Mouse (Mus musculus): Measurements from ENCODE around the gene Ncf1. TPM values are rescaled to one million over a fixed set of nuclear protein-coding genes. Genes with fewer than 3 reads are reported as not detected.

The Ncf1 gene
- polyA plus RNA-seq, 1 experiment = 0.16 TPM

DNA sequence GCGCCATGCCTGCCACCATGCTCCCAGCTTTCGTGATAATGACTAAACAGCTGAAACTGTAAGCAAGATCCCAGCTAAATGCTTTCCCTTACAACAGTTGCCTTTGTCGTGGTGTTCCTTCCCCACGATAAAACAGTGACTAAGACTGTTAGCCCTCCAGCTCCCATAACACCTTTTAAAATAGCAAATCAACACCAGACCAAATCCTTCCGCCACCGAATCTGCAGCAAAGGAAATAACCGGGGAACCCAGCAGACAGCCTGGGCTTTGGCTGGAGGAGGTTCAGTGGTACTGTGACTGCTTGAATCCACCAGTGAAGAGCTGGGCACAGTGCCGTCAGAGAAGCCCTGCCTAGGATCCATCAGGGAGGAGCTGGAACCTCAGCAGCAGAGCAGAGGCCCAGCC, 19.8 kb upstream of the Ncf1 start:
- no peaks in the 10 kb centered on the region for H3K4me1 ChIP-seq (ENCODE audit: control insufficient read depth)
- H3K4me3 ChIP-seq (replicated peaks) = no peak overlapping the region
- H3K9me3 ChIP-seq (ENCODE audit: control insufficient read depth, low read length) = no peaks in the 10 kb centered on the region
- no peaks in the 10 kb centered on the region for H3K27me3 ChIP-seq (ENCODE audit: control insufficient read depth)
- no peak for TF ChIP-seq GATA1 (IDR thresholded peaks at IDR 0.05; ENCODE audit: low read length)
- no peak for TF ChIP-seq TAL1 (IDR thresholded peaks at IDR 0.05; ENCODE audit: low read length)
- peaks cover 95% of the 10 kb centered on the region for H3K36me3 ChIP-seq (ENCODE audit: control insufficient read depth)

DNA sequence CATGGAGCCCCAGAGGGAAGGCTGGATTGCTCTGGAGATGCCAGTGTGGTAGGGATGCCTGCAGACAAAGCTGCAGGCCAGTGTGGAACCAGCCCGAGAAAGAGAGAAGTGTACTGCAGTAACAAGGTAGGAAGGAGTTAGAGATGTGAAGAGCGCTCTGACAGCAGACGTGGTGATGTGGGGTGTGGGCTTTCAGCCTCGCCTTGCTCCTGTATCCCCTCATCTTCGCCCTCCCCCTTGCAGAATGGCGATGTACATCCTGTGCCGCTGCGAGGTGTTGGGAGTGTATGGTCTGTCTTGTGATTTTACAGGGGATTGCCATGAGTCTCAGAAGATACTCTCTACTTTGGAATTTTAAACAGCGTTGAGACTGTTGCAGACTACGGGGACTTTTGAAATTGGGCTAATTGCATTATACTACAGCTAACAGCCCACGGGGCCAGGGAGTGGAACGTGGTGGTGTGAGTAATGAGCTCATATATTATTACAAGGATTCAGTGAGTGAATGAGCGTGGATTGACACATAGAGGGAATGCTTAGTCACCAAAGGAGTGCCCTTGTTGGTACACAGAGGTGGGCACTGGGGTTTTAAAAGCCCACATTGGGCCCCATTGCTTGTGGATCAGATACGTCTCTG, 19.3 kb upstream of the Ncf1 start:
- H3K36me3 ChIP-seq (ENCODE audit: control insufficient read depth) = peaks cover 96% of the 10 kb centered on the region
- TF ChIP-seq GATA1 (IDR thresholded peaks at IDR 0.05; ENCODE audit: low read length) (no peak), TAL1 (IDR thresholded peaks at IDR 0.05; ENCODE audit: low read length) (no peak)
- no peaks in the 10 kb centered on the region for H3K9me3 ChIP-seq (ENCODE audit: control insufficient read depth, low read length)
- no peaks in the 10 kb centered on the region for H3K27me3 ChIP-seq (ENCODE audit: control insufficient read depth)
- H3K4me1 ChIP-seq (ENCODE audit: control insufficient read depth) = no peaks in the 10 kb centered on the region
- H3K4me3 ChIP-seq (replicated peaks) = no peak overlapping the region

DNA sequence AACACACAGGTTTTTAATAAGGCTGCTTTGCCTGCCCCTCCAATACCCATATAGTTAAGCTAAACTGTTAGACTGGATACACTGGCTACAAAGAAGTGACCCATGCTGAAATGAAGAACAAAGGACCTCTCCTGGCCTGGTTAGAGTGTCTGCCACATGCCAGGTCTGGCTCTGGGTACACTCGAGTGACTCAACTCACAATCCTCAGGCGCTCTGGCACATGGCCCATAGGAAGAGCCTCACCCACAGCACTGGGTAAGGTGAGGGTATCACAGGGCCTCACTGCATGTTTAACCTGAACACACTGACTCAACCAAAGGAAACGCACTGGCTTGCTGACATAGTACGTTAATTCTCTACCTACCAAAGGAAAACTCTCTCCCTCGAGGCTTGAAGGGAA, 16.7 kb upstream of the Ncf1 start:
- peaks cover 97% of the 10 kb centered on the region for H3K36me3 ChIP-seq (ENCODE audit: control insufficient read depth)
- TF ChIP-seq TAL1 (IDR thresholded peaks at IDR 0.05; ENCODE audit: low read length) = no peak
- TF ChIP-seq GATA1 (IDR thresholded peaks at IDR 0.05; ENCODE audit: low read length) = no peak
- H3K9me3 ChIP-seq (ENCODE audit: control insufficient read depth, low read length) = no peaks in the 10 kb centered on the region
- no peak overlapping the region for H3K4me3 ChIP-seq (replicated peaks)
- no peaks in the 10 kb centered on the region for H3K27me3 ChIP-seq (ENCODE audit: control insufficient read depth)
- H3K4me1 ChIP-seq (ENCODE audit: control insufficient read depth) = no peaks in the 10 kb centered on the region

DNA sequence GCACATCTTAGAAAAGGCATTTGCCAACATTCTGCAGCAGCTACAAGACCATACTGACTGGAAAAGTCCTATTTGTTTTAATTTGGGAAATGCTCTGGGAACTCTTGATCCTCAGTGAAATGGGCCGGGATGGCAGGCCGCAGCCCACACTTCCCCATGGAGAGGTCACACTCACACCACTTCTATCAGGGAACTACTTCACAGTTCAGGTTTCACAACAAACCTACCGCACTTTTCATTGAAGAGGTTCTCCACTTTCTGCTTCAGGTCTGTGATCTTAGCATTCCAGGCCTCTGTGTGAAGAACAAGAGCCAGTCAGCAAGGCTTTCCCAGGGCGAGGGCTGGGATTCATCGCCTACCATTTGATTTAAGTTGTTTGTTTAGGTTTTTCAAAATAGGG, 15.5 kb upstream of the Ncf1 start:
- H3K27me3 ChIP-seq (ENCODE audit: control insufficient read depth) = no peaks in the 10 kb centered on the region
- no peak overlapping the region for H3K4me3 ChIP-seq (replicated peaks)
- no peaks in the 10 kb centered on the region for H3K4me1 ChIP-seq (ENCODE audit: control insufficient read depth)
- H3K9me3 ChIP-seq (ENCODE audit: control insufficient read depth, low read length) = no peaks in the 10 kb centered on the region
- H3K36me3 ChIP-seq (ENCODE audit: control insufficient read depth) = peaks cover 100% of the 10 kb centered on the region
- TF ChIP-seq TAL1 (IDR thresholded peaks at IDR 0.05; ENCODE audit: low read length) = no peak
- no peak for TF ChIP-seq GATA1 (IDR thresholded peaks at IDR 0.05; ENCODE audit: low read length)

DNA sequence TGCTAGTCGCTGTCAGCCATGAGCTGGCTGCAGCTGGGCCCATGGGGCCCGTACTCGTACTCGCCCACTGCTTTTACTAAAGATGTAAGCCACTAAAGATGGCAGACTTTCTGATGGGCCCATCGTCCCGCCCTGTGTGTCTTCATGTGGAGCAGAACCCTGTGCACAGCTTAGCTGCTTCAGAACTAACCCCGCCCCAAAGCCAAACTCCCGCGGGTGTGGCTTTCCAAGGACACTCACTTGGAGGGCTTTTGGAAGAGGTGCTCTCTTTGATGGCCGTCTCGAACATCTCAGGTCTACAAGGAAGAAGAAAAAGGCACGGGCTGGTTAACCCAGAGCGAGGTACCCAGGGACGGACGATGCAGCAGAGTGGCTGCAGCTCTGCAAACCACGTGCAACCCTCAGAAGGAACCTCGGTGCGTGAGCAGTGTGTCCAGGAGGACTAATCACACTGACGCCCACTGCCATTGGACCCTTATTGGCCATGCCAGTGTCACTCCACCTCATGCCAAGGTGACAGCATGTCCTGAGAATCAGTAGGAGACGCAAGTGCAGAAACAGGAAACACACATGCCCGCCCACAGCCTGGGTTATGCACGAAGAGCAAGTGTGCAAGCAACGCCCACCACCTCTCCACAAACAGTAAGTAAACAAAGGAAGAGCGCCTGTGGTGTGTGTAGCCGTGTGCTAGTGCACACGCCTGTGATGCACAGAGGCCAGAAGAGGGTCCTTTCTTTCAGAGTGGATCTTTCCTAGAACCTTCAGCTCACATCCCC, 14.4 kb upstream of the Ncf1 start:
- peaks cover 100% of the 10 kb centered on the region for H3K36me3 ChIP-seq (ENCODE audit: control insufficient read depth)
- TF ChIP-seq GATA1 (IDR thresholded peaks at IDR 0.05; ENCODE audit: low read length) (no peak), TAL1 (IDR thresholded peaks at IDR 0.05; ENCODE audit: low read length) (no peak)
- H3K9me3 ChIP-seq (ENCODE audit: control insufficient read depth, low read length) = no peaks in the 10 kb centered on the region
- no peaks in the 10 kb centered on the region for H3K27me3 ChIP-seq (ENCODE audit: control insufficient read depth)
- no peak overlapping the region for H3K4me3 ChIP-seq (replicated peaks)
- H3K4me1 ChIP-seq (ENCODE audit: control insufficient read depth) = no peaks in the 10 kb centered on the region; the same call in 1 of the 2 replicates

DNA sequence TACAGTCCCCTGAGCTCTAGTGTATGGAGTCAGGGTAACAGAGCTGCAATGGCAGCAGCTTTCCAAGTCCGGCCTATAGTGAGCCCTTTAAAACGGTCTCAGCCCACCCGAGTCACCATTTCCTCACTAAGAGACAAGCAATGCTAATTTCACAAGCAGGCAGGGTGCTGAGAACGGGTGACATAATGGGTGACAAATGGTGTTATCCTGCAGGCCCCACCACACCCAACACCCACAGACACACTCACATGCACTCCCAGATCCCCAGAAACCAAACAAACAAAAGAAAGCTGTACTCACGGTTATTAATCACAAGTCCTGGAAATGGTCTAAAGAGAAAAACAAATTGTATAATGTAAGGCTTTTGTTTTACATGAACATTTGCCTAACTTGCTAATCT, 12.4 kb upstream of the Ncf1 start:
- peaks cover 3% of the 10 kb centered on the region for H3K4me1 ChIP-seq (ENCODE audit: control insufficient read depth)
- H3K9me3 ChIP-seq (ENCODE audit: control insufficient read depth, low read length) = no peaks in the 10 kb centered on the region
- H3K36me3 ChIP-seq (ENCODE audit: control insufficient read depth) = peaks cover 100% of the 10 kb centered on the region
- H3K27me3 ChIP-seq (ENCODE audit: control insufficient read depth) = no peaks in the 10 kb centered on the region
- H3K4me3 ChIP-seq (replicated peaks) = no peak overlapping the region
- no peak for TF ChIP-seq GATA1 (IDR thresholded peaks at IDR 0.05; ENCODE audit: low read length)

DNA sequence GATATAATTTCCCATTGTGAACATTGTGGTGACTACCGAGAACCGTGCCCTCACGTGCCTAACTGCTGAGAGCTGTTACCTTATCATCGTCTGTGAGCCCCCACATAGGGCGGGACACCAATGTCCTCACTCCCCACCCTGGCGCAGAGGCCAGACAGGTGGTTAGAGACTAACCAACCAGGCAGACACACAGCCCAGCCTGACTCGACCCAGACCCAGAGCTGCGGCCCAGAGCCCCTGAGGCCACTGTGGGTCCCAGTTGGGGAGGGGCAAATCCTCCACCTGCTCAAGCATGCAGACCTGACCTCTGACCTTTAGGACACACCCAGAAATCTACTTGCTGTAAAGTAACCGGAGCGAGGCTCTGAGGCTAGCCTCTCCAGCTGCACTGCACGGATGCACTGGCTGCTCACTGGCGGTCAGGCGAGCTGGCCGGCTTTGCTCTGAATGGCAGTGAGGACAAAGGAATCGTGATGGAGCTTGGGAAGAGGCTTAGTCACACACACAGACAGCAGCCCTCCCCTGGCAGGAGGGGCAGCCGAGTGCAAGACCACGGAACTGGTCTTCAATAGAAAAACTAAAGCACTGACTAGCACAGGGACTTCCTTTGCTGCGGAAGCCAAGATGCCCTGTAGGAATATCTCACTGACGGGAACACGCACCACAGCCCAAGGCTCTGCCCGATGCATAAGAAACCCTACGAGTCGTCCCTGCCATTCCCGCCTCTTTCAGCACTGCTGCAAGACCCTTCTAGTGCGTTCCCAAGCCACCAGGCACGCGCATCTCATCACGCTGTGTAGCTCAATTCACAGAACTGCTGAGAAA, 8.7 kb upstream of the Ncf1 start:
- H3K9me3 ChIP-seq (ENCODE audit: control insufficient read depth, low read length) = no peaks in the 10 kb centered on the region
- H3K36me3 ChIP-seq (ENCODE audit: control insufficient read depth) = peaks cover 74% of the 10 kb centered on the region
- no peak overlapping the region for H3K4me3 ChIP-seq (replicated peaks)
- peaks cover 3% of the 10 kb centered on the region for H3K4me1 ChIP-seq (ENCODE audit: control insufficient read depth)
- no peaks in the 10 kb centered on the region for H3K27me3 ChIP-seq (ENCODE audit: control insufficient read depth)
- TF ChIP-seq GATA1 (IDR thresholded peaks at IDR 0.05; ENCODE audit: low read length) = no peak
- no peak for TF ChIP-seq TAL1 (IDR thresholded peaks at IDR 0.05; ENCODE audit: low read length)

DNA sequence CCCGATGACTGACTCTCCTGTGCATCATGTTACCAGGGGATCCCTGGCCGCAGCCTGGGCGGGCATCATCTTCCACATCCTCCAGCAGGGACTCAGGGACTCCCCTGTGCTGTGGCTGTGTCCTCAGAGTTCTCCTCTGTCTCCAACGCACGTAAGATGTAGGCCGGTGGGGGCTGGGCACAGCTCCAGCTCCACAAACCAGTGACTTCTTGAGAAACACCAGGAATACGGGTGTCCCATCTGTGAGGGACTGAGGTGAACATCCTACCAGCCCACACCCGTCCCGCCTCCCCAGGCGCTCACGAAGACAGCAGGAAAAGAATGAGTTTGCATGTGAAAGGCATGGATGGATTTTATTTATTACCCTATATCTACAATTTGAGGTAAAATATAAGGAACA, 8.1 kb upstream of the Ncf1 start:
- no peak overlapping the region for H3K4me3 ChIP-seq (replicated peaks)
- TF ChIP-seq TAL1 (IDR thresholded peaks at IDR 0.05; ENCODE audit: low read length) = no peak
- TF ChIP-seq GATA1 (IDR thresholded peaks at IDR 0.05; ENCODE audit: low read length) = no peak
- peaks cover 68% of the 10 kb centered on the region for H3K36me3 ChIP-seq (ENCODE audit: control insufficient read depth)
- H3K27me3 ChIP-seq (ENCODE audit: control insufficient read depth) = no peaks in the 10 kb centered on the region
- peaks cover 5% of the 10 kb centered on the region for H3K4me1 ChIP-seq (ENCODE audit: control insufficient read depth)
- H3K9me3 ChIP-seq (ENCODE audit: control insufficient read depth, low read length) = no peaks in the 10 kb centered on the region

DNA sequence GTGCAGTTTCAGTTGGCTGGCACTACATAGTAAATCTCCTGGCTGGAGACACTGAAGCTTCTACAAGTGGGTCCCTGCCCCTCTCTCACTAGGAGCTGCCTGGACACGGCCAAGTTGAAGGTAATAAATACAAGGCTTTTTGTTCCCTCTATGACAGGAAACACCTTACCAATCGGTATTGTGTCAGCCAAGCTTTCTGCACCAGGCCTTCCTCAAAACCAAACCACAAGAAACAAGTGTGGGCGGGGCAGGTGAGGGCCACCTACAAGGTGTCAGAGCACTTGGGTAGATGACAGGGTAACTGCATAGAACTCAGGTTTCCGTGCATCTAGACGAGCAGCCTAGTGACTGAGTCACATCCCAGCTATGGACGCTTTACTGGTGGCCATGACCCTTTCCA, 7.4 kb upstream of the Ncf1 start:
- Histone ChIP-seq H3K9me3 (ENCODE audit: control insufficient read depth, low read length) (no peaks in the 10 kb centered on the region), H3K27me3 (ENCODE audit: control insufficient read depth) (no peaks in the 10 kb centered on the region), H3K4me1 (ENCODE audit: control insufficient read depth) (peaks cover 10% of the 10 kb centered on the region), H3K36me3 (ENCODE audit: control insufficient read depth) (peaks cover 60% of the 10 kb centered on the region), H3K4me3 (replicated peaks) (no peak overlapping the region)
- TF ChIP-seq TAL1 (IDR thresholded peaks at IDR 0.05; ENCODE audit: low read length) (no peak), GATA1 (IDR thresholded peaks at IDR 0.05; ENCODE audit: low read length) (no peak)

All from erythroblast, embryonic 14.5 days (primary cell).